Mouse (Mus musculus): Measurements from ENCODE around the gene Ercc2. TPM values are rescaled to one million over a fixed set of nuclear protein-coding genes. Genes with fewer than 3 reads are reported as not detected.

Ercc2 gene
- polyA plus RNA-seq (2012; rRNA removed), result 45.0 and 46.3 TPM in 2 replicates

- 7% methylated on average over 38 of the region's 48 CpGs for WGBS
These were observed at the start of gene Ercc2 for GRCm38 (mm10) chr7:19381377-19382165. Gene Ercc2 (plus strand): TSS chr7:19382010.

GRCm38 (mm10) chr7:19332709-19333352 lies 49.0 kb upstream of the Ercc2 start:
- peak overlapping the region; percentile 98 for H3K27ac ChIP-seq (ENCODE audit: insufficient read depth, low read length)
- TF ChIP-seq POLR2A (IDR thresholded peaks at IDR 0.05; ENCODE audit: borderline replicate concordance, insufficient read depth, low read length), result peak; percentile 34; the same call in 1 of the 2 replicates
- no peak for TF ChIP-seq CTCF (IDR thresholded peaks at IDR 0.05; ENCODE audit: borderline replicate concordance, insufficient read depth, low read depth, low read length)
- no peaks in the 10 kb centered on the region for H3K27me3 ChIP-seq (ENCODE audit: control insufficient read depth, insufficient read depth, low read length)
- H3K4me1 ChIP-seq (ENCODE audit: control insufficient read depth, insufficient read depth, low read length), result peaks cover 14% of the 10 kb centered on the region; the same call in 1 of the 2 replicates
- peak overlapping the region; percentile 99 for H3K4me3 ChIP-seq (replicated peaks; ENCODE audit: insufficient read depth, low read depth, low read length)
- WGBS, result under 1% methylated on average over 52 of the region's 52 CpGs
- DNase-seq, result peak; percentile 88 to 89

More at GRCm38 (mm10) chr7:19381377-19382165, at the start of gene Ercc2:
- Histone ChIP-seq H3K27ac (ENCODE audit: insufficient read depth, low read length) (no peak within 1 kb of the TSS), H3K4me3 (replicated peaks; ENCODE audit: insufficient read depth, low read depth, low read length) (peak within 1 kb of the TSS; percentile 93), H3K27me3 (ENCODE audit: control insufficient read depth, insufficient read depth, low read length) (no peaks in the 10 kb centered on the region), H3K4me1 (ENCODE audit: control insufficient read depth, insufficient read depth, low read length) (peaks cover 8% of the 10 kb centered on the region; the same call in 1 of the 2 replicates)
- TF ChIP-seq CTCF (IDR thresholded peaks at IDR 0.05; ENCODE audit: borderline replicate concordance, insufficient read depth, low read depth, low read length), result no peak
- peak; percentile 56; the same call in 1 of the 2 replicates for TF ChIP-seq POLR2A (IDR thresholded peaks at IDR 0.05; ENCODE audit: borderline replicate concordance, insufficient read depth, low read length)
- peak; percentile 99 for DNase-seq

- no peak for TF ChIP-seq POLR2A (IDR thresholded peaks at IDR 0.05; ENCODE audit: borderline replicate concordance, insufficient read depth, low read length)
- no peak for TF ChIP-seq CTCF (IDR thresholded peaks at IDR 0.05; ENCODE audit: borderline replicate concordance, insufficient read depth, low read depth, low read length)
- H3K4me1 ChIP-seq (ENCODE audit: control insufficient read depth, insufficient read depth, low read length), result peaks cover 14% of the 10 kb centered on the region; the same call in 1 of the 2 replicates
- H3K27ac ChIP-seq (ENCODE audit: insufficient read depth, low read length), result no peak overlapping the region
- no peak for DNase-seq
- WGBS, result 46% methylated on average over 3 of the region's 3 CpGs
- no peaks in the 10 kb centered on the region for H3K27me3 ChIP-seq (ENCODE audit: control insufficient read depth, insufficient read depth, low read length)
- H3K4me3 ChIP-seq (replicated peaks; ENCODE audit: insufficient read depth, low read depth, low read length), result no peak overlapping the region
These were observed 46.2 kb upstream of the Ercc2 start for GRCm38 (mm10) chr7:19335583-19335982.

- no peak for TF ChIP-seq POLR2A (IDR thresholded peaks at IDR 0.05; ENCODE audit: borderline replicate concordance, insufficient read depth, low read length)
- no peak for TF ChIP-seq CTCF (IDR thresholded peaks at IDR 0.05; ENCODE audit: borderline replicate concordance, insufficient read depth, low read depth, low read length)
- Histone ChIP-seq H3K27ac (ENCODE audit: insufficient read depth, low read length) (no peak overlapping the region), H3K27me3 (ENCODE audit: control insufficient read depth, insufficient read depth, low read length) (no peaks in the 10 kb centered on the region), H3K4me3 (replicated peaks; ENCODE audit: insufficient read depth, low read depth, low read length) (no peak overlapping the region), H3K4me1 (ENCODE audit: control insufficient read depth, insufficient read depth, low read length) (peaks cover 14% of the 10 kb centered on the region; the same call in 1 of the 2 replicates)
- DNase-seq, result no peak
- 74% methylated on average over 10 of the region's 10 CpGs for WGBS
These were observed 44.7 kb upstream of the Ercc2 start for GRCm38 (mm10) chr7:19337122-19337521.

- WGBS, result 76% methylated on average over 2 of the region's 2 CpGs
- TF ChIP-seq POLR2A (IDR thresholded peaks at IDR 0.05; ENCODE audit: borderline replicate concordance, insufficient read depth, low read length) (no peak), CTCF (IDR thresholded peaks at IDR 0.05; ENCODE audit: borderline replicate concordance, insufficient read depth, low read depth, low read length) (no peak)
- peaks cover 14% of the 10 kb centered on the region; the same call in 1 of the 2 replicates for H3K4me1 ChIP-seq (ENCODE audit: control insufficient read depth, insufficient read depth, low read length)
- H3K4me3 ChIP-seq (replicated peaks; ENCODE audit: insufficient read depth, low read depth, low read length), result no peak overlapping the region
- no peak for DNase-seq
- no peaks in the 10 kb centered on the region for H3K27me3 ChIP-seq (ENCODE audit: control insufficient read depth, insufficient read depth, low read length)
- H3K27ac ChIP-seq (ENCODE audit: insufficient read depth, low read length), result no peak overlapping the region
These were observed 43.8 kb upstream of the Ercc2 start for GRCm38 (mm10) chr7:19338060-19338459.

GRCm38 (mm10) chr7:19338596-19338995 lies 43.2 kb upstream of the Ercc2 start:
- no peak for DNase-seq
- 78% methylated on average over 7 of the region's 7 CpGs for WGBS
- H3K27ac ChIP-seq (ENCODE audit: insufficient read depth, low read length), result no peak overlapping the region
- no peak overlapping the region for H3K4me3 ChIP-seq (replicated peaks; ENCODE audit: insufficient read depth, low read depth, low read length)
- no peaks in the 10 kb centered on the region for H3K27me3 ChIP-seq (ENCODE audit: control insufficient read depth, insufficient read depth, low read length)
- H3K4me1 ChIP-seq (ENCODE audit: control insufficient read depth, insufficient read depth, low read length), result peaks cover 14% of the 10 kb centered on the region; the same call in 1 of the 2 replicates
- no peak for TF ChIP-seq POLR2A (IDR thresholded peaks at IDR 0.05; ENCODE audit: borderline replicate concordance, insufficient read depth, low read length)
- TF ChIP-seq CTCF (IDR thresholded peaks at IDR 0.05; ENCODE audit: borderline replicate concordance, insufficient read depth, low read depth, low read length), result no peak

GRCm38 (mm10) chr7:19341250-19341649 lies 40.6 kb upstream of the Ercc2 start:
- Histone ChIP-seq H3K4me3 (replicated peaks; ENCODE audit: insufficient read depth, low read depth, low read length) (no peak overlapping the region), H3K4me1 (ENCODE audit: control insufficient read depth, insufficient read depth, low read length) (peaks cover 4% of the 10 kb centered on the region; the same call in 1 of the 2 replicates), H3K27ac (ENCODE audit: insufficient read depth, low read length) (no peak overlapping the region), H3K27me3 (ENCODE audit: control insufficient read depth, insufficient read depth, low read length) (no peaks in the 10 kb centered on the region)
- WGBS, result 31% methylated on average over 10 of the region's 10 CpGs
- DNase-seq, result no peak
- no peak for TF ChIP-seq CTCF (IDR thresholded peaks at IDR 0.05; ENCODE audit: borderline replicate concordance, insufficient read depth, low read depth, low read length)
- TF ChIP-seq POLR2A (IDR thresholded peaks at IDR 0.05; ENCODE audit: borderline replicate concordance, insufficient read depth, low read length), result no peak

Measured in cerebellum, adult 2 months (tissue).